Mouse (Mus musculus): ENCODE measurements around the gene Pcp2.

Gene Pcp2

GRCm38 (mm10) chr8:3625445-3625844 is at the start of gene Pcp2:
TSS of gene Pcp2 (minus strand) at chr8:3625545.
- DNase-seq (ENCODE audit: low read depth, low spot score) = no peak

GRCm38 (mm10) chr8:3674671-3675070 is 49.3 kb upstream of the Pcp2 start:
- DNase-seq (ENCODE audit: low read depth, low spot score) = no peak

GRCm38 (mm10) chr8:3671980-3672491 is 46.7 kb upstream of the Pcp2 start, which contains the start of gene Fcor:
TSS of gene Fcor (minus strand) at chr8:3672362.
- peak; percentile 66 for DNase-seq (ENCODE audit: low read depth, low spot score)

- DNase-seq (ENCODE audit: low read depth, low spot score) = no peak
These were observed 45.0 kb upstream of the Pcp2 start for GRCm38 (mm10) chr8:3670388-3670787.

GRCm38 (mm10) chr8:3665507-3665906 is 40.2 kb upstream of the Pcp2 start, which contains the start of gene Mcemp1:
TSS of gene Mcemp1 (plus strand) at chr8:3665754.
- DNase-seq (ENCODE audit: low read depth, low spot score) = no peak

GRCm38 (mm10) chr8:3664405-3664804 is 39.1 kb upstream of the Pcp2 start:
- DNase-seq (ENCODE audit: low read depth, low spot score) = no peak

- no peak for DNase-seq (ENCODE audit: low read depth, low spot score)
These were observed 35.5 kb upstream of the Pcp2 start for GRCm38 (mm10) chr8:3660889-3661288.

- no peak for DNase-seq (ENCODE audit: low read depth, low spot score)
These were observed 31.5 kb upstream of the Pcp2 start for GRCm38 (mm10) chr8:3656725-3657381.

GRCm38 (mm10) chr8:3655526-3655925 is 30.2 kb upstream of the Pcp2 start, which contains the start of gene Retn:
TSS of gene Retn (plus strand) at chr8:3655770.
- no peak for DNase-seq (ENCODE audit: low read depth, low spot score)

- DNase-seq (ENCODE audit: low read depth, low spot score) = no peak
These were observed 29.6 kb upstream of the Pcp2 start for GRCm38 (mm10) chr8:3654726-3655508.

GRCm38 (mm10) chr8:3652845-3653244 is 27.5 kb upstream of the Pcp2 start:
- no peak for DNase-seq (ENCODE audit: low read depth, low spot score)

- peak; percentile 9 for DNase-seq (ENCODE audit: low read depth, low spot score)
These were observed 23.6 kb upstream of the Pcp2 start for GRCm38 (mm10) chr8:3648990-3649389.

GRCm38 (mm10) chr8:3648268-3648667 is 22.9 kb upstream of the Pcp2 start:
- no peak for DNase-seq (ENCODE audit: low read depth, low spot score)

GRCm38 (mm10) chr8:3647561-3647960 is 22.2 kb upstream of the Pcp2 start:
- no peak for DNase-seq (ENCODE audit: low read depth, low spot score)

- no peak for DNase-seq (ENCODE audit: low read depth, low spot score)
These were observed 21.6 kb upstream of the Pcp2 start for GRCm38 (mm10) chr8:3646824-3647531.

GRCm38 (mm10) chr8:3645804-3646203 is 20.5 kb upstream of the Pcp2 start:
- peak; percentile 2 for DNase-seq (ENCODE audit: low read depth, low spot score)

- no peak for DNase-seq (ENCODE audit: low read depth, low spot score)
These were observed 6.1 kb upstream of the Pcp2 start for GRCm38 (mm10) chr8:3631478-3631875.

- DNase-seq (ENCODE audit: low read depth, low spot score) = peak; percentile 49
These were observed 5.5 kb upstream of the Pcp2 start, which contains the start of gene Stxbp2 for GRCm38 (mm10) chr8:3630647-3631477. TSS of gene Stxbp2 (plus strand) at chr8:3630955.

- DNase-seq (ENCODE audit: low read depth, low spot score) = no peak
These were observed 2.7 kb upstream of the Pcp2 start for GRCm38 (mm10) chr8:3628014-3628413.

- DNase-seq (ENCODE audit: low read depth, low spot score) = no peak
These were observed 1.6 kb upstream of the Pcp2 start for GRCm38 (mm10) chr8:3626971-3627370.

- DNase-seq (ENCODE audit: low read depth, low spot score) = no peak
These were observed 3.2 kb downstream of the Pcp2 start for GRCm38 (mm10) chr8:3622119-3622518.
